Mouse (Mus musculus): Measurements from ENCODE around the gene Crygn. TPM values are rescaled to one million over a fixed set of nuclear protein-coding genes. Genes with fewer than 3 reads are reported as not detected.
"Not testable (repeated sequence)": the region's sequence is repeated elsewhere in the genome, so short reads cannot be mapped to it uniquely, and the experiment has no call there.

Crygn gene
- polyA plus RNA-seq, 1 experiment from 2014 or later, result not detected

DNA sequence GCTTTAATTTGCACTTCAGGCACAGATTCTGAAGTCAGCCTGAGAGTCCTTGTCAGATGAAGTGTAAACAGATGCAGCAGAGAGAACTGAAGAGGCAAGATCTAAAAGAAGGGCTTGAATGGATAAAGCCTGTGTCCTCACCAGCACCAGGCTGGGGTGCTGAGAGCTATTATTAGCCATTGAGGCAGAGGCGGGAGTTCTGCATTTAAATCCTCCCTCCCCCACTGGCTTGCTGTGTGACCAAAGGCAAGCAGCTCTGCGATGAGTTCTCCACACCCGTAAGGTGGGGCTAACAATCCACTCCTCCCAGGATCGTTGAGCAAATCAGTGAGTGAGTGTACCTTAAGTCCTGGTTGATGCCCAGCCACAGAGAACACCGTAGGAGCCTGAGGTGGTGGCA is 23.2 kb upstream of the Crygn start:
- H3K4me3 ChIP-seq (ENCODE audit: low read depth, low read length), result no peak overlapping the region
- no peak overlapping the region for H3K9ac ChIP-seq (replicated peaks; ENCODE audit: low read depth, low read length)
- no peaks in the 10 kb centered on the region for H3K27me3 ChIP-seq (ENCODE audit: control insufficient read depth, insufficient read depth, low read length)
- no peaks in the 10 kb centered on the region for H3K36me3 ChIP-seq (ENCODE audit: control insufficient read depth, insufficient read depth, low read length)
- 22% methylated on average over 5 of the region's 5 CpGs for WGBS
- H3K27ac ChIP-seq (ENCODE audit: low read depth, low read length), result no peak overlapping the region
- H3K4me1 ChIP-seq (ENCODE audit: control insufficient read depth, insufficient read depth, low read length), result no peaks in the 10 kb centered on the region
- H3K4me2 ChIP-seq (ENCODE audit: low read depth, low read length), result no peak overlapping the region
- no peaks in the 10 kb centered on the region; the same call in 1 of the 2 replicates for H3K9me3 ChIP-seq (ENCODE audit: control insufficient read depth, low read length)
- ATAC-seq (ENCODE audit: low read depth), result no peak

DNA sequence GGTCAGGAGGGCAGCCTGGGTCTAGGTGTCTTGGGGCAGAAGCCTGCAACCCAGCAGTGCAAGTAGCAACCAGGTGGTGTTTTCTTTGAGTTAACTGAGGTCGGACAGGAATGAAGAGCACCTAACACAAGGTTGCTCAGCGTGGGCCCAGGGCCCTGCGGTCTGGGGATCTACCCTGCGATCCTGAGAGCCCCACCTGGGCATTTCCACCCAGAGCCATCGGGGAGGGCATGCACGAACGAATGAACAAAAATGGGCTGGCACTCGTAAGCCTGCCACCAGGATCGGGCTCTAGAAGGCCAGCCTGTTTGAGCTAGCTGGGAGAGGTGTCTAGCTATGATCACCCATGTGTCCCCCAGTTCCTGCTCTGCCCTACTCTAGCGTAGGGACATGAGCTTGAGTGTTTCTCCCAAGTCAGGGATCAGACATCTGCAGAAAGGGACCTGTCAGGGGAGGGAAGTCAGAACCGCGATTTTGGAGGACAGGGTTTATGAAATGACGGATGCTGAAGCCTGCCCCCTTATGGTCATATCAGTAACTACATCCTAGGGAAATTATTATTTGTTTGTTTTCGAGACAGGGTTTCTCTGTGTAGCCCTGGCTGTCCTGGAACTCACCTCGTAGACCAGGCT is 22.2 kb upstream of the Crygn start:
- Histone ChIP-seq H3K4me1 (ENCODE audit: control insufficient read depth, insufficient read depth, low read length) (no peaks in the 10 kb centered on the region), H3K9ac (replicated peaks; ENCODE audit: low read depth, low read length) (no peak overlapping the region), H3K4me3 (ENCODE audit: low read depth, low read length) (no peak overlapping the region), H3K36me3 (ENCODE audit: control insufficient read depth, insufficient read depth, low read length) (no peaks in the 10 kb centered on the region), H3K9me3 (ENCODE audit: control insufficient read depth, low read length) (no peaks in the 10 kb centered on the region; the same call in 1 of the 2 replicates), H3K27me3 (ENCODE audit: control insufficient read depth, insufficient read depth, low read length) (no peaks in the 10 kb centered on the region), H3K27ac (ENCODE audit: low read depth, low read length) (no peak overlapping the region), H3K4me2 (ENCODE audit: low read depth, low read length) (no peak overlapping the region)
- 59% methylated on average over 15 of the region's 15 CpGs for WGBS
- peak; percentile 38; the same call in 1 of the 2 replicates for ATAC-seq (ENCODE audit: low read depth)

DNA sequence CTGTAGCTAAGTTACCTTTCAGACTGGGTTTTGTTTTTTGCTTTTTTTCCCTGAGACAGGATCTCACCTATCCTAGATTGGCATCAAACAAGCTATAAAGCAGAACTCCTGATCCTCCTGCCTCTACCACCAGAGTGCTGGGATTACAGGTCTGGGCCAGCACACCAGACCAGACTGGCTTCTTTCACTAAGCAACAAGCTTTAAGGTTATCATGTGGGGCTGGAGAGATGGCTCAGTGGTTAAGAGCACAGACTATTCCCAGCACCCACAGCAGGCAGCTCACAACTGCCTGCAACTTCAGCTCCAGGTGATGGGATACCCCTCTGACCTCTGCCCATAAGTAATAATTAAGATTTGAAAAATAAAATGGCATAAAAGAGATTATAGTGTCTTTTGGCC is 21.5 kb upstream of the Crygn start:
- Histone ChIP-seq H3K27ac (ENCODE audit: low read depth, low read length) (no peak overlapping the region), H3K9me3 (ENCODE audit: control insufficient read depth, low read length) (no peaks in the 10 kb centered on the region), H3K4me1 (ENCODE audit: control insufficient read depth, insufficient read depth, low read length) (no peaks in the 10 kb centered on the region), H3K4me2 (ENCODE audit: low read depth, low read length) (no peak overlapping the region), H3K36me3 (ENCODE audit: control insufficient read depth, insufficient read depth, low read length) (no peaks in the 10 kb centered on the region), H3K4me3 (ENCODE audit: low read depth, low read length) (no peak overlapping the region), H3K27me3 (ENCODE audit: control insufficient read depth, insufficient read depth, low read length) (no peaks in the 10 kb centered on the region), H3K9ac (replicated peaks; ENCODE audit: low read depth, low read length) (no peak overlapping the region)
- ATAC-seq (ENCODE audit: low read depth), result no peak

DNA sequence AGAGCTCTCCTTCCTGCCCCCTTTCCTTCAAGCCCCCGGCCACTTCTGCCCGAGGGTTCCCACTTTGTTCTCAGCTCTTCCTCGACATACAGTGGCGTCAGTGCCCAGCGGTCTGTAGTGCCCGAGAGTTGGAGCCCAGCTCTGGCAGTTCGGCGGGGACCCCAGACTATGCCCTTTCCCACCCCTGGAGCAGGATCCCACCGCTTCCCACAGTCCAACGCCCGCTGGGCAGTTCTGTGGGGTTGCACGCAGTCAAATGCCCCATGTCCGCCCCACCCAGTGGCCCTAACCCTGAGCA is 21.0 kb upstream of the Crygn start:
- Histone ChIP-seq H3K9ac (replicated peaks; ENCODE audit: low read depth, low read length) (no peak overlapping the region), H3K9me3 (ENCODE audit: control insufficient read depth, low read length) (no peaks in the 10 kb centered on the region), H3K27ac (ENCODE audit: low read depth, low read length) (no peak overlapping the region), H3K4me1 (ENCODE audit: control insufficient read depth, insufficient read depth, low read length) (no peaks in the 10 kb centered on the region), H3K36me3 (ENCODE audit: control insufficient read depth, insufficient read depth, low read length) (no peaks in the 10 kb centered on the region), H3K4me2 (ENCODE audit: low read depth, low read length) (peak overlapping the region; percentile 31; the same call in 1 of the 2 replicates), H3K4me3 (ENCODE audit: low read depth, low read length) (no peak overlapping the region), H3K27me3 (ENCODE audit: control insufficient read depth, insufficient read depth, low read length) (no peaks in the 10 kb centered on the region)
- 44% methylated on average over 13 of the region's 13 CpGs for WGBS
- peak; percentile 28; the same call in 1 of the 2 replicates for ATAC-seq (ENCODE audit: low read depth)

DNA sequence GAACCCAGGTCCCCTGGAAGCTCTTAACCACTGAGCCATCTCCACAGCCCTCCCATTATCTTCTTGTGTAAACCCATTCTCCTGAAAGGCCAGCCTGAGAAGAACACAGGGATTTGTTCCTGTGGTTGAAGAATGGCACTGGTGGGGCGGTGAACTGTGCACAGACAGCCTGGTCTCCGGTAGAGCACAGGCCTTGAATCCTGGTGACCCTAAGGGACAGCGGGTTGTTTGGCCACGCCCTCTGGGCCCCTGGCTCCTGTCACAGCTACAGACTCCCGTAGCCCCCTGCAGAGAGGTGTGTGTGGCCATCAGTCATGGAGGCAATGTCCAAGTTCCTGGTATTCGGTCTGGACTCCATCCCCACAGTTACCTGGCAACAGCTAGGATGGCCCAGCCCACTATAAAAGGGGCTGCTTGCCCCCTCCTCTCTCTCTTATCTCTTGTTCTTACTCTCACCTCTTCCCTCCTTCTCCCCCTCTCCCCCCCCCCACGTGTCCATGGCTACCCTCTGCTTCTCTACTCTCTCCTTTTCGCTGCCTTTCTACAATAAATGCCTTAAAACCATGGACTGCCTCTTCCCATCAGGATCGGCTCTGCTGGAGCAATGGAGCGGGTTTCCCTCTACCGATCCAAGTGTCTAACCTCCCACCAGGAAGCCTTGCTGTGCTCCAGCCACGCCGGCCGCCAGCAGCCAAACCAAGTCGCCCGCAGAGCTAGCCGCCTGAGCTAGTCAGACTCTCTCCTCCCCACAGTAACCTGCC is 20.5 kb upstream of the Crygn start:
- Histone ChIP-seq H3K27ac (ENCODE audit: low read depth, low read length) (no peak overlapping the region), H3K9ac (replicated peaks; ENCODE audit: low read depth, low read length) (no peak overlapping the region), H3K27me3 (ENCODE audit: control insufficient read depth, insufficient read depth, low read length) (no peaks in the 10 kb centered on the region), H3K36me3 (ENCODE audit: control insufficient read depth, insufficient read depth, low read length) (no peaks in the 10 kb centered on the region), H3K4me3 (ENCODE audit: low read depth, low read length) (no peak overlapping the region), H3K9me3 (ENCODE audit: control insufficient read depth, low read length) (no peaks in the 10 kb centered on the region), H3K4me1 (ENCODE audit: control insufficient read depth, insufficient read depth, low read length) (no peaks in the 10 kb centered on the region), H3K4me2 (ENCODE audit: low read depth, low read length) (peak overlapping the region; percentile 31; the same call in 1 of the 2 replicates)
- WGBS, result 18% methylated on average over 17 of the region's 17 CpGs
- ATAC-seq (ENCODE audit: low read depth), result peak; percentile 9; the same call in 1 of the 2 replicates

DNA sequence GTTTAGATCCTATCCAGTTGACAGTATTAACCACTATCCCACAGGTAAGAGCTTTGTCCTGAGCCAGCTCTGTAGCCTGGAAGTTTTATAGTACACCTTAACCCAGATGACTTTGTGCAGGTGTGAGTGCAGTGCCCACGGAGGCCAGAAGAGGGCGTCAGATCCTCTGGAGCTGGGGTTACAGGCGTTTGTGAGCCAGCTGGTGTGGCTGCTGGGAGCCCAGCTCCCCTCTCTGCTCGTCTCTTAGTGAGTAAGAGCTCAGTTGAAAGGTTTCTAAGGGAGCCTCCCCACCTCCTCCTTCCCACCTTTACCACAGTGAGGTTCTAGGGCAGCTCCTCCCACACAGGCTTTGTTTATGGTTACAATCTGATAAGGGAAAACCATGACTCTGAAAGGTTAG is 18.9 kb upstream of the Crygn start:
- no peak overlapping the region for H3K4me2 ChIP-seq (ENCODE audit: low read depth, low read length)
- 71% methylated on average over 4 of the region's 4 CpGs for WGBS
- H3K4me1 ChIP-seq (ENCODE audit: control insufficient read depth, insufficient read depth, low read length), result no peaks in the 10 kb centered on the region
- H3K27me3 ChIP-seq (ENCODE audit: control insufficient read depth, insufficient read depth, low read length), result no peaks in the 10 kb centered on the region
- no peak overlapping the region for H3K4me3 ChIP-seq (ENCODE audit: low read depth, low read length)
- ATAC-seq (ENCODE audit: low read depth), result no peak
- H3K36me3 ChIP-seq (ENCODE audit: control insufficient read depth, insufficient read depth, low read length), result no peaks in the 10 kb centered on the region
- no peak overlapping the region for H3K27ac ChIP-seq (ENCODE audit: low read depth, low read length)
- H3K9ac ChIP-seq (replicated peaks; ENCODE audit: low read depth, low read length), result no peak overlapping the region
- H3K9me3 ChIP-seq (ENCODE audit: control insufficient read depth, low read length), result no peaks in the 10 kb centered on the region

DNA sequence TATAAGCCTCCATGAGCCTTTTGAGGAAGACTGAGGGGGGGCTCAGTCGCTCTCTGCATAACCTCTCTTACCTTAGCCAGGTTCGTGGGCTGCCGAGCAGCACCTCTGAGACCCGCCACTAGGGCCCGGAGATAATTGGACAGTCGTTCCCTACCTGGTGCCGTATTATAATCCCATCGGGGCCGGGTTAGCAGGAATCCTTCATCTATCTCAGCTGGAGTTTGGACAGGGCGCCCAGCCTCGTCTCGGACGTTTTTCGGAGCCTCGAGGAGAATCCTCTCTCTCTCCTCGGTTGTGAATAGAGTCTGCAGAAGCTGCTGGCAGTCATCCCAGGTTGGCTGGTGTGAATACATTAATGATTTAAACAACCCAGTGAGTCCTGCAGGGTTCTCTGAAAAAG is 16.7 kb upstream of the Crygn start:
- H3K27ac ChIP-seq (ENCODE audit: low read depth, low read length), result not testable (repeated sequence)

DNA sequence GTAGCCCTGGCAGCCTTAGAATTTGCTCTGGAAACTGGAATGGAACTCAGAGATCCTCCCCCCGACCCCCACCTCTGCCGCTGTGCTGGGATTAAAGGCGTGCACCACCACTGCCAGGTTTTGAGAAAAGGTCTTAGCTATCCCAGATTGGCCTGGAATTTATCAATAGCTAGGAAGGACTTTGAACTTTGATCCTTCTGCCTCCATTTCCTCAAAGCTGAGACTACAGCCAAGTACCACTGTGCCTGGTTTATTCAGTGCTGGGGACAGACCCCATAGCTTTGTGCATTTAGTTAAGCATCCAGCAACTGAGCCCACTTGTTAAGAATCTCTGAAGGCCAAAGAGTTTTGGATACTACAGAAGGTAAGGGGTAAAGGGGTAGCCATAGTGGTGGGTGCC is 877 bp downstream of the Crygn start:
- Histone ChIP-seq H3K4me2 (ENCODE audit: low read depth, low read length) (no peak overlapping the region), H3K9ac (replicated peaks; ENCODE audit: low read depth, low read length) (no peak overlapping the region), H3K4me3 (ENCODE audit: low read depth, low read length) (no peak overlapping the region), H3K27me3 (ENCODE audit: control insufficient read depth, insufficient read depth, low read length) (no peaks in the 10 kb centered on the region), H3K27ac (ENCODE audit: low read depth, low read length) (no peak overlapping the region), H3K36me3 (ENCODE audit: control insufficient read depth, insufficient read depth, low read length) (no peaks in the 10 kb centered on the region), H3K4me1 (ENCODE audit: control insufficient read depth, insufficient read depth, low read length) (peaks cover 2% of the 10 kb centered on the region; the same call in 1 of the 2 replicates), H3K9me3 (ENCODE audit: control insufficient read depth, low read length) (no peaks in the 10 kb centered on the region)
- ATAC-seq (ENCODE audit: low read depth), result no peak
- 85% methylated on average over 3 of the region's 3 CpGs for WGBS

More for the DNA sequence above, 16.7 kb upstream of the Crygn start:
- not testable (repeated sequence) for ATAC-seq (ENCODE audit: low read depth); H3K9me3 ChIP-seq (ENCODE audit: control insufficient read depth, low read length); H3K4me1 ChIP-seq (ENCODE audit: control insufficient read depth, insufficient read depth, low read length); H3K4me3 ChIP-seq (ENCODE audit: low read depth, low read length); H3K27me3 ChIP-seq (ENCODE audit: control insufficient read depth, insufficient read depth, low read length); H3K4me2 ChIP-seq (ENCODE audit: low read depth, low read length); H3K9ac ChIP-seq (replicated peaks; ENCODE audit: low read depth, low read length); H3K36me3 ChIP-seq (ENCODE audit: control insufficient read depth, insufficient read depth, low read length)
- 84% methylated on average over 16 of the region's 16 CpGs for WGBS

DNA sequence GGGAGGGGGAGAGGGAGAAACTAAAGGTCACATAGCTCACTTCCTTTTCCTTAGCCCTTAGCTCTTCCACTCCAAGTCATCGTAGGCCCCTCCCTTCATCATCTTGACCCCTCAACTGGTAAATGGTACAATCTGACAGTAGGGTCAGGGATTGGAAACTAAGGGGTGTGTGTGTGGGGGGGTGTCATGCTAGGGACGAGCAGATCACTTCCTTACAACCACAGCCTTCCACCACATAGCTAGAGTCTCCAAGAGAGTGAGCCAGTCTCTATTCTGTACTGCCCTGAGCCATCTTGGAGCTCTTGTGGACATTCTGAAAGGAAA is 5.7 kb downstream of the Crygn start:
- H3K9me3 ChIP-seq (ENCODE audit: control insufficient read depth, low read length), result no peaks in the 10 kb centered on the region
- H3K27ac ChIP-seq (ENCODE audit: low read depth, low read length), result no peak overlapping the region
- WGBS, result 10% methylated on average over 2 of the region's 2 CpGs

More for the DNA sequence above, 5.7 kb downstream of the Crygn start:
- Histone ChIP-seq H3K9ac (replicated peaks; ENCODE audit: low read depth, low read length) (no peak overlapping the region), H3K36me3 (ENCODE audit: control insufficient read depth, insufficient read depth, low read length) (no peaks in the 10 kb centered on the region), H3K4me2 (ENCODE audit: low read depth, low read length) (peak overlapping the region; percentile 81; the same call in 1 of the 2 replicates), H3K27me3 (ENCODE audit: control insufficient read depth, insufficient read depth, low read length) (no peaks in the 10 kb centered on the region), H3K4me3 (ENCODE audit: low read depth, low read length) (peak overlapping the region; percentile 46; the same call in 1 of the 2 replicates), H3K4me1 (ENCODE audit: control insufficient read depth, insufficient read depth, low read length) (peaks cover 14% of the 10 kb centered on the region)
- no peak for ATAC-seq (ENCODE audit: low read depth)

Measured in neural tube, embryonic 14.5 days (tissue).